Mouse (Mus musculus): Measurements from ENCODE around the gene Btbd10. TPM values are rescaled to one million over a fixed set of nuclear protein-coding genes. Genes with fewer than 3 reads are reported as not detected.

Btbd10 gene
- polyA plus RNA-seq, 1 experiment from 2014 or later = 9.4 TPM

GRCm38 (mm10) chr7:113310136-113310535 lies 59.1 kb downstream of the Btbd10 start:
- Histone ChIP-seq H3K4me3 (ENCODE audit: low read depth, low read length) (no peak overlapping the region), H3K4me2 (replicated peaks; ENCODE audit: low read depth) (no peak overlapping the region), H3K27ac (ENCODE audit: low read depth, low read length) (no peak overlapping the region), H3K9ac (ENCODE audit: low read depth, low read length) (no peak overlapping the region), H3K27me3 (replicated peaks; ENCODE audit: control insufficient read depth, insufficient read depth, low read length) (no peaks in the 10 kb centered on the region), H3K9me3 (ENCODE audit: control insufficient read depth) (no peaks in the 10 kb centered on the region), H3K36me3 (ENCODE audit: control insufficient read depth, insufficient read depth) (peaks cover 20% of the 10 kb centered on the region), H3K4me1 (replicated peaks; ENCODE audit: control insufficient read depth, insufficient read depth, low read length) (no peaks in the 10 kb centered on the region)
- TF ChIP-seq CTCF (IDR thresholded peaks at IDR 0.05; ENCODE audit: low read depth) = no peak
- ATAC-seq = no peak
- WGBS = 73% methylated on average over 3 of the region's 3 CpGs

GRCm38 (mm10) chr7:113297813-113298212 lies 71.4 kb downstream of the Btbd10 start:
- no peak overlapping the region for H3K9ac ChIP-seq (ENCODE audit: low read depth, low read length)
- H3K27ac ChIP-seq (ENCODE audit: low read depth, low read length) = no peak overlapping the region
- peaks cover 44% of the 10 kb centered on the region for H3K36me3 ChIP-seq (ENCODE audit: control insufficient read depth, insufficient read depth)
- no peaks in the 10 kb centered on the region for H3K27me3 ChIP-seq (replicated peaks; ENCODE audit: control insufficient read depth, insufficient read depth, low read length)
- TF ChIP-seq CTCF (IDR thresholded peaks at IDR 0.05; ENCODE audit: low read depth) = no peak
- ATAC-seq = no peak
- 84% methylated on average over 4 of the region's 4 CpGs for WGBS
- H3K4me2 ChIP-seq (replicated peaks; ENCODE audit: low read depth) = no peak overlapping the region
- H3K4me3 ChIP-seq (ENCODE audit: low read depth, low read length) = no peak overlapping the region
- H3K4me1 ChIP-seq (replicated peaks; ENCODE audit: control insufficient read depth, insufficient read depth, low read length) = no peaks in the 10 kb centered on the region
- no peaks in the 10 kb centered on the region for H3K9me3 ChIP-seq (ENCODE audit: control insufficient read depth)

GRCm38 (mm10) chr7:113295077-113295890 lies 73.9 kb downstream of the Btbd10 start:
- ATAC-seq = no peak
- no peak overlapping the region for H3K27ac ChIP-seq (ENCODE audit: low read depth, low read length)
- H3K4me1 ChIP-seq (replicated peaks; ENCODE audit: control insufficient read depth, insufficient read depth, low read length) = no peaks in the 10 kb centered on the region
- no peaks in the 10 kb centered on the region for H3K9me3 ChIP-seq (ENCODE audit: control insufficient read depth)
- no peak overlapping the region for H3K9ac ChIP-seq (ENCODE audit: low read depth, low read length)
- peaks cover 45% of the 10 kb centered on the region for H3K36me3 ChIP-seq (ENCODE audit: control insufficient read depth, insufficient read depth)
- whole genome bisulfite sequencing = 33% methylated on average over 17 of the region's 17 CpGs
- no peaks in the 10 kb centered on the region for H3K27me3 ChIP-seq (replicated peaks; ENCODE audit: control insufficient read depth, insufficient read depth, low read length)
- no peak overlapping the region for H3K4me3 ChIP-seq (ENCODE audit: low read depth, low read length)
- TF ChIP-seq CTCF (IDR thresholded peaks at IDR 0.05; ENCODE audit: low read depth) = no peak
- no peak overlapping the region; the same call in 1 of the 2 replicates for H3K4me2 ChIP-seq (replicated peaks; ENCODE audit: low read depth)

- no peak for TF ChIP-seq CTCF (IDR thresholded peaks at IDR 0.05; ENCODE audit: low read depth)
- Histone ChIP-seq H3K4me3 (ENCODE audit: low read depth, low read length) (no peak overlapping the region), H3K36me3 (ENCODE audit: control insufficient read depth, insufficient read depth) (peaks cover 49% of the 10 kb centered on the region), H3K9ac (ENCODE audit: low read depth, low read length) (no peak overlapping the region), H3K9me3 (ENCODE audit: control insufficient read depth) (no peaks in the 10 kb centered on the region), H3K4me2 (replicated peaks; ENCODE audit: low read depth) (no peak overlapping the region), H3K27ac (ENCODE audit: low read depth, low read length) (no peak overlapping the region), H3K4me1 (replicated peaks; ENCODE audit: control insufficient read depth, insufficient read depth, low read length) (no peaks in the 10 kb centered on the region), H3K27me3 (replicated peaks; ENCODE audit: control insufficient read depth, insufficient read depth, low read length) (no peaks in the 10 kb centered on the region)
- no peak for ATAC-seq
- 92% methylated on average over 6 of the region's 6 CpGs for WGBS
Observed at GRCm38 (mm10) chr7:113294598-113294997, 74.6 kb downstream of the Btbd10 start.

- H3K9me3 ChIP-seq (ENCODE audit: control insufficient read depth) = no peaks in the 10 kb centered on the region
- H3K4me3 ChIP-seq (ENCODE audit: low read depth, low read length) = no peak overlapping the region
- H3K9ac ChIP-seq (ENCODE audit: low read depth, low read length) = no peak overlapping the region
- 56% methylated on average over 4 of the region's 4 CpGs for WGBS
- no peaks in the 10 kb centered on the region for H3K27me3 ChIP-seq (replicated peaks; ENCODE audit: control insufficient read depth, insufficient read depth, low read length)
- no peak for ATAC-seq
- no peaks in the 10 kb centered on the region for H3K4me1 ChIP-seq (replicated peaks; ENCODE audit: control insufficient read depth, insufficient read depth, low read length)
- H3K4me2 ChIP-seq (replicated peaks; ENCODE audit: low read depth) = no peak overlapping the region
- H3K27ac ChIP-seq (ENCODE audit: low read depth, low read length) = no peak overlapping the region
- no peak for TF ChIP-seq CTCF (IDR thresholded peaks at IDR 0.05; ENCODE audit: low read depth)
- H3K36me3 ChIP-seq (ENCODE audit: control insufficient read depth, insufficient read depth) = peaks cover 44% of the 10 kb centered on the region
Observed at GRCm38 (mm10) chr7:113292193-113292592, 77.0 kb downstream of the Btbd10 start.

GRCm38 (mm10) chr7:113291741-113292140 lies 77.5 kb downstream of the Btbd10 start:
- H3K27ac ChIP-seq (ENCODE audit: low read depth, low read length) = no peak overlapping the region
- H3K4me3 ChIP-seq (ENCODE audit: low read depth, low read length) = no peak overlapping the region
- no peaks in the 10 kb centered on the region for H3K4me1 ChIP-seq (replicated peaks; ENCODE audit: control insufficient read depth, insufficient read depth, low read length)
- H3K4me2 ChIP-seq (replicated peaks; ENCODE audit: low read depth) = no peak overlapping the region
- WGBS = 88% methylated on average over 5 of the region's 5 CpGs
- no peaks in the 10 kb centered on the region for H3K9me3 ChIP-seq (ENCODE audit: control insufficient read depth)
- TF ChIP-seq CTCF (IDR thresholded peaks at IDR 0.05; ENCODE audit: low read depth) = no peak
- H3K36me3 ChIP-seq (ENCODE audit: control insufficient read depth, insufficient read depth) = peaks cover 44% of the 10 kb centered on the region
- no peak overlapping the region for H3K9ac ChIP-seq (ENCODE audit: low read depth, low read length)
- no peaks in the 10 kb centered on the region for H3K27me3 ChIP-seq (replicated peaks; ENCODE audit: control insufficient read depth, insufficient read depth, low read length)
- ATAC-seq = no peak
